Mouse (Mus musculus) erythroblast, adult 5-6 weeks (primary cell): ENCODE results near the gene Nt5c3b. TPM values are rescaled to one million over a fixed set of nuclear protein-coding genes. Genes with fewer than 3 reads are reported as not detected.

Experiments used
- ATAC-seq: replicated peaks from 2 replicates; pipeline ENCODE4 v1.8.0; 2016; ENCODE audit warnings: moderate number of reproducible peaks, mild to moderate bottlenecking, moderate TSS enrichment, inconsistent platforms; ENCODE audit not compliant: poor library complexity, low FRiP score, severe bottlenecking
- total RNA-seq, 2 experiments: library from RNA; stranded (forward) in 1 of 2; stranded (reverse) in 1 of 2; fragments of 150-400 nt in 1 of 2; fragments of 200-764, 138-1000 nt in 1 of 2; gene quantifications; 2 replicates each; pipeline versions ENCODE4 v1.2.3 to v1.2.4; 2015 to 2017; ENCODE audit warnings: low replicate concordance in 2 of 2

Nt5c3b gene
- total RNA-seq, 2 experiments from 2014 or later = 1.7 to 2.1 TPM

- ATAC-seq = no peak
These were observed 11.6 kb downstream of the Nt5c3b start for GRCm38 (mm10) chr11:100430052-100430451.

- no peak for ATAC-seq
These were observed 12.9 kb downstream of the Nt5c3b start for GRCm38 (mm10) chr11:100428612-100429199.

GRCm38 (mm10) chr11:100426820-100427219 lies 14.8 kb downstream of the Nt5c3b start:
- ATAC-seq = no peak

- no peak for ATAC-seq
These were observed 15.8 kb downstream of the Nt5c3b start for GRCm38 (mm10) chr11:100425851-100426250.

- ATAC-seq = no peak
These were observed 17.8 kb downstream of the Nt5c3b start for GRCm38 (mm10) chr11:100423836-100424235.

GRCm38 (mm10) chr11:100421537-100421936 lies 20.1 kb downstream of the Nt5c3b start:
- no peak for ATAC-seq

- ATAC-seq = no peak
These were observed 26.4 kb downstream of the Nt5c3b start, which contains the start of gene Fkbp10 for GRCm38 (mm10) chr11:100414914-100415822. Gene Fkbp10 (plus strand): TSS chr11:100415697.

GRCm38 (mm10) chr11:100414021-100414913 lies 27.3 kb downstream of the Nt5c3b start, which contains the start of gene P3h4:
Gene P3h4 (minus strand): TSS chr11:100414836.
- ATAC-seq = no peak

GRCm38 (mm10) chr11:100413541-100413940 lies 28.1 kb downstream of the Nt5c3b start:
- no peak for ATAC-seq

GRCm38 (mm10) chr11:100411736-100412135 lies 29.9 kb downstream of the Nt5c3b start:
- ATAC-seq = no peak

GRCm38 (mm10) chr11:100409686-100410085 lies 31.9 kb downstream of the Nt5c3b start:
- no peak for ATAC-seq

- no peak for ATAC-seq
These were observed 32.7 kb downstream of the Nt5c3b start for GRCm38 (mm10) chr11:100408835-100409462.

- ATAC-seq = no peak
These were observed 33.4 kb downstream of the Nt5c3b start for GRCm38 (mm10) chr11:100408076-100408834.

GRCm38 (mm10) chr11:100406995-100407705 lies 34.5 kb downstream of the Nt5c3b start:
- ATAC-seq = no peak

GRCm38 (mm10) chr11:100406273-100406672 lies 35.3 kb downstream of the Nt5c3b start:
- no peak for ATAC-seq

GRCm38 (mm10) chr11:100404456-100405074 lies 37.0 kb downstream of the Nt5c3b start:
- ATAC-seq = no peak

- no peak for ATAC-seq
These were observed 38.0 kb downstream of the Nt5c3b start for GRCm38 (mm10) chr11:100403445-100404134.
